8 mouse cellular contexts compared by ENCODE assay signal in the genomic region with DNA sequence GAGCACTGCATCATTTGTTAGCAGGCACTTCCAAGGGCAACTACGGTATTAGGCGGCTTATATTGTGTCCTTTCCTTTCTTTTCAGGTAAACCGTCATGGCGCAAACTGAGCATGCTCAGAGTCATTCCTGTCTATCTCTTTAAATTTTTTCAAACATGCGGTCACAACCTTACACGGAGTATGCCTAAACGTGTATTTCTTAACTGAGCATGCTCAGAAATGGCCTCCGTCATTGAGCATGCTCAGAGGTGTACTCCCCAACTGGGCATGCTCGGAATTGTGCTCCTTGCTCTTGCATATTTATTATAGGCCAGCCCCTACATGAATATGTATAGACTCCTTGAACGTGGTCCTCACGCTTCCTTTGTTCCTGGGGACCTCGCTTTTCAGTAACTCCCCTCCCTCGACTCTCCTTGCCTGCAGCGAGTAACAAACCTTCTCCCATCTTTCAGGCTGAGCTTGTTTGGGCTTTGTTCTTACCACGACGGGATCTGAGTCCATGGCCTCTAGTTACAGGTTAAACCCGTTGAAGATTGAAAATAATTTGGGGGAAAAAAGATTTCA. TPM values are rescaled to one million over a fixed set of nuclear protein-coding genes. Genes with fewer than 3 reads are reported as not detected.
DNase-seq lines count a peak whose midpoint lies in the region; ATAC-seq and TF ChIP-seq lines count a peak whose summit lies in the region.

No protein-coding gene starts in this region.

- H3K27me3 ChIP-seq in embryonic facial prominence, embryonic 13.5 days, result peaks cover 7% of the 10 kb centered on the region
- H3K27me3 ChIP-seq in kidney, adult 2 months (replicated peaks; ENCODE audit: control insufficient read depth, insufficient read depth, low read length), result no peaks in the 10 kb centered on the region
- no peaks in the 10 kb centered on the region for H3K27me3 ChIP-seq in limb, embryonic 11.5 days (ENCODE audit: control insufficient read depth, insufficient read depth, low read length)
- peaks cover 9% of the 10 kb centered on the region; the same call in 1 of the 2 replicates for H3K27me3 ChIP-seq in midbrain, embryonic 13.5 days

- TF ChIP-seq POLR2A in kidney, adult 2 months (IDR thresholded peaks at IDR 0.05; ENCODE audit: low read depth, low read length), result no peak

- DNase-seq in 416B (ENCODE audit: low read depth), result peak; percentile 96
- DNase-seq in adrenal gland, postnatal 25 days, result peak; percentile 69
- DNase-seq in heart, adult 18-20 months, result peak; percentile 88 to 92
- DNase-seq in kidney, adult 2 months, result peak; percentile 95
- DNase-seq in limb, embryonic 11.5 days (ENCODE audit: low spot score), result peak; percentile 71
- DNase-seq in spleen, postnatal 10 days (ENCODE audit: low spot score in 2 of 2), result peak; percentile 25 to 72

- H3K9me3 ChIP-seq in embryonic facial prominence, embryonic 13.5 days, result no peaks in the 10 kb centered on the region
- H3K9me3 ChIP-seq in limb, embryonic 11.5 days (ENCODE audit: control insufficient read depth, low read length), result no peaks in the 10 kb centered on the region
- H3K9me3 ChIP-seq in midbrain, embryonic 13.5 days, result no peaks in the 10 kb centered on the region

- 0 out of 2 replicates have a peak, but pooled peaks cover 4% of the 10 kb centered on the region for H3K4me1 ChIP-seq in embryonic facial prominence, embryonic 13.5 days
- 0 out of 2 replicates have a peak, but pooled peaks cover 2% of the 10 kb centered on the region for H3K4me1 ChIP-seq in kidney, adult 2 months (ENCODE audit: control insufficient read depth, insufficient read depth, low read length)
- no peaks in the 10 kb centered on the region for H3K4me1 ChIP-seq in limb, embryonic 11.5 days (ENCODE audit: control insufficient read depth, insufficient read depth, low read length)
- H3K4me1 ChIP-seq in midbrain, embryonic 13.5 days (replicated peaks), result 0 out of 2 replicates have a peak, but pooled peaks cover 7% of the 10 kb centered on the region

- H3K27ac ChIP-seq in embryonic facial prominence, embryonic 13.5 days, result peak overlapping the region; percentile 83
- peak overlapping the region; percentile 94 for H3K27ac ChIP-seq in kidney, adult 2 months (ENCODE audit: insufficient read depth, low read depth, low read length)
- peak overlapping the region; percentile 59; the same call in 1 of the 2 replicates for H3K27ac ChIP-seq in limb, embryonic 11.5 days (replicated peaks; ENCODE audit: low read depth, low read length)
- H3K27ac ChIP-seq in midbrain, embryonic 13.5 days, result peak overlapping the region; percentile 86

- peak overlapping the region; percentile 60 for H3K9ac ChIP-seq in embryonic facial prominence, embryonic 13.5 days
- peak overlapping the region; percentile 8; the same call in 1 of the 2 replicates for H3K9ac ChIP-seq in limb, embryonic 11.5 days (ENCODE audit: low read length)
- peak overlapping the region; percentile 59 for H3K9ac ChIP-seq in midbrain, embryonic 13.5 days (replicated peaks)

- no peak for TF ChIP-seq CTCF in kidney, adult 2 months (conservative IDR thresholded peaks at IDR 0.05; ENCODE audit: insufficient read depth, insufficient read length, low read depth, low read length)

- 16% methylated on average over 17 of the region's 17 CpGs for WGBS in embryonic facial prominence, embryonic 13.5 days
- WGBS in kidney, adult 2 months, result 1% methylated on average over 17 of the region's 17 CpGs
- 10% methylated on average over 17 of the region's 17 CpGs for WGBS in limb, embryonic 11.5 days
- WGBS in midbrain, embryonic 13.5 days, result 12% methylated on average over 17 of the region's 17 CpGs

- no peaks in the 10 kb centered on the region for H3K36me3 ChIP-seq in embryonic facial prominence, embryonic 13.5 days
- no peaks in the 10 kb centered on the region for H3K36me3 ChIP-seq in kidney, adult 2 months (ENCODE audit: control insufficient read depth, insufficient read depth, low read length)
- H3K36me3 ChIP-seq in limb, embryonic 11.5 days (ENCODE audit: control insufficient read depth, insufficient read depth, low read length), result no peaks in the 10 kb centered on the region
- no peaks in the 10 kb centered on the region for H3K36me3 ChIP-seq in midbrain, embryonic 13.5 days

- peak overlapping the region; percentile 56 for H3K4me2 ChIP-seq in embryonic facial prominence, embryonic 13.5 days
- peak overlapping the region; percentile 38 for H3K4me2 ChIP-seq in limb, embryonic 11.5 days (ENCODE audit: low read depth, severe bottlenecking)
- peak overlapping the region; percentile 54 for H3K4me2 ChIP-seq in midbrain, embryonic 13.5 days (replicated peaks)

- peak; percentile 97 for ATAC-seq in embryonic facial prominence, embryonic 13.5 days (ENCODE audit: insufficient number of reproducible peaks, insufficient read depth, low FRiP score, low TSS enrichment, low read depth)
- peak; percentile 97 for ATAC-seq in limb, embryonic 11.5 days (ENCODE audit: insufficient number of reproducible peaks, low FRiP score, low TSS enrichment, low read depth)
- peak; percentile 99 for ATAC-seq in midbrain, embryonic 13.5 days

- H3K4me3 ChIP-seq in embryonic facial prominence, embryonic 13.5 days, result peak overlapping the region; percentile 43
- H3K4me3 ChIP-seq in kidney, adult 2 months (ENCODE audit: insufficient read depth, low read depth, low read length), result peak overlapping the region; percentile 87
- peak overlapping the region; percentile 21; the same call in 1 of the 2 replicates for H3K4me3 ChIP-seq in limb, embryonic 11.5 days (ENCODE audit: low read depth, low read length)
- H3K4me3 ChIP-seq in midbrain, embryonic 13.5 days (replicated peaks), result peak overlapping the region; percentile 39

RNA-seq across cellular contexts. Expression of gene Ddx3x, which starts 50.1 kb away (rescaled TPM):
- 381 and 382 TPM in 2 replicates for total RNA-seq in adrenal gland, postnatal 25 days (2021)
- 142 and 147 TPM in 2 replicates for polyA plus RNA-seq in embryonic facial prominence, embryonic 13.5 days (2015; fragmentation: Nextera tagmentation; extraction: Ambion mirVana)
- 100 to 1,000 TPM in 1 of 2 experiments, 10 to 100 TPM in 1; 95.5 to 185 TPM for total RNA-seq in heart, adult 18-20 months (2021)
- 38.9 and 41.4 TPM in 2 replicates for polyA plus RNA-seq in kidney, adult 2 months (2012; rRNA removed)
- polyA plus RNA-seq in limb, embryonic 11.5 days (2014; fragmentation: Nextera tagmentation; extraction: Ambion mirVana), result 190 and 215 TPM in 2 replicates
- polyA plus RNA-seq in midbrain, embryonic 13.5 days (2015; fragmentation: Nextera tagmentation; extraction: Ambion mirVana), result 128 and 144 TPM in 2 replicates

Comparison
In these comparisons a context has a peak if more than half of its experiments do, and no peak if none do; other contexts are left out.
1. Peak in every context shown above with its lines: DNase-seq, ATAC-seq, H3K4me3 ChIP-seq and H3K27ac ChIP-seq.
2. H3K4me3 ChIP-seq: peak in every context shown above with its lines; median percentile 87 in kidney, adult 2 months; 43 in embryonic facial prominence, embryonic 13.5 days; 39 in midbrain, embryonic 13.5 days; 21 in limb, embryonic 11.5 days.
3. H3K9ac ChIP-seq: peak in every context shown above with its lines; median percentile 60 in embryonic facial prominence, embryonic 13.5 days; 59 in midbrain, embryonic 13.5 days; 8 in limb, embryonic 11.5 days.